Mouse (Mus musculus): ENCODE data around the gene Aamdc.
A peak's percentile ranks its signal among the peaks of the same experiment; 100 is the strongest.

The Aamdc gene

GRCm38 (mm10) chr7:97514786-97515185, 64.5 kb downstream of the Aamdc start:
- DNase-seq (ENCODE audit: low read depth, low spot score): peak; percentile 6

- no peak for DNase-seq (ENCODE audit: low read depth, low spot score)
These were observed 78.6 kb downstream of the Aamdc start for GRCm38 (mm10) chr7:97500555-97501209.

Measured in brain, embryonic 18.5 days (tissue).